Mouse (Mus musculus): ENCODE measurements around the gene Rnf41.

DNA sequence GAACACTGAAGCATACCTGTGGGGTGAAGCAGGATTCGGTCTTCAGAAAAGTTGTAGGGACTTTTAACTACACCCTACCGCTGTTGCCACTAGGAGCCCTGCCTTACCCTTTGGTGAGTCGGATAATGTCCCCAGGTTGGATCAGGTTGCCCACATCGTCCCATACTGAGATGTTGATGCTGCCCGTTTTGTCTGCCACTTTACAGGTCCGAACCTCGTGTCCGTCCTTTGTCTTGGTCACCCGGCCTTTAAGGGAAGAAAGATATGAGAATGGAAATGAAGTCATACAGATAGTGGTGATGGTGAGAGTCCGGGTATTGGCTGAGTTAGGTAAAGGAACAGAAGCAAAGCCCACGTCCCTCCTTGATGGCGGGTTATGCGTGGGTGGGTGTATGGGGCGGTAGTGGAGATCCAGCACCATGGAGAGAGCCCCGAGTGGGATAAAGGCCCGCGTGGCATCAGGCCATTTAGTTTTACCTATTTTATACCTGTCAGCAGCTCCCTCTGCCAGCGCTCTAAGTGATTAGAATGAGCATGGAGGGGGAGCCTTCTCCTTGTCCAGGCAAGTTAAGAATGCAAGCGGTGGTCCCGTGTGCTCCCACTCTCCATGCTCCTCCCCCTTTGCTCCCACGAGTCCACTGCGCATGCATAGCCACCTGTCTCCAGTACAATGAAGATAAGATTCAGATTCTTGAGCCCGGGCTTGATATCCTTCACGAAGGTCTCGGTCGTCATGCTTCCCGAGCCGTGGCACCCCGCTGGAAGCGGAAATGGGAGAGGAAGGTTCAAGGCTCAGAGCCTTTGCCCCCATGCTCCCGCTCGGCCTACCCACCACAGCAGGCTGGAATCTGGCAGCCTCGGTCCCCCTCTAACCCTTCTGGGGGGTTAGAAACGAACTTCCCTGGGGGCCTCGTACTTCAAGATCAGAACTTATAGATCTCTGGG is 2.6 kb upstream of the Rnf41 start:
- TF ChIP-seq CTCF (IDR thresholded peaks at IDR 0.05; ENCODE audit: low read depth, low read length) (no peak), EP300 (IDR thresholded peaks at IDR 0.05; ENCODE audit: insufficient read depth, low read depth, low read length) (no peak)

Measured in ES-Bruce4 (cell line).